Mouse (Mus musculus) heart, postnatal 36 days (tissue): Measurements from ENCODE around the gene Hoxa4. TPM values are rescaled to one million over a fixed set of nuclear protein-coding genes. Genes with fewer than 3 reads are reported as not detected.

Experiments used
- DNase-seq, 2 experiments: peaks; one replicate each; pipeline ENCODE4 v3.0.0; 2021 to 2022
- intact Hi-C: fragments of 180-260 bp; cut with DNase I; formaldehyde crosslinking; loops from one replicate; pipeline ENCODE4 v1.15.1; 2025
- total RNA-seq, 2 experiments: library from RNA; stranded (reverse); gene quantifications; 2 replicates each; pipeline ENCODE4 v1.2.3; 2021

The Hoxa4 gene
- total RNA-seq: under 1 TPM; 0.43 to 0.67 TPM

DNA sequence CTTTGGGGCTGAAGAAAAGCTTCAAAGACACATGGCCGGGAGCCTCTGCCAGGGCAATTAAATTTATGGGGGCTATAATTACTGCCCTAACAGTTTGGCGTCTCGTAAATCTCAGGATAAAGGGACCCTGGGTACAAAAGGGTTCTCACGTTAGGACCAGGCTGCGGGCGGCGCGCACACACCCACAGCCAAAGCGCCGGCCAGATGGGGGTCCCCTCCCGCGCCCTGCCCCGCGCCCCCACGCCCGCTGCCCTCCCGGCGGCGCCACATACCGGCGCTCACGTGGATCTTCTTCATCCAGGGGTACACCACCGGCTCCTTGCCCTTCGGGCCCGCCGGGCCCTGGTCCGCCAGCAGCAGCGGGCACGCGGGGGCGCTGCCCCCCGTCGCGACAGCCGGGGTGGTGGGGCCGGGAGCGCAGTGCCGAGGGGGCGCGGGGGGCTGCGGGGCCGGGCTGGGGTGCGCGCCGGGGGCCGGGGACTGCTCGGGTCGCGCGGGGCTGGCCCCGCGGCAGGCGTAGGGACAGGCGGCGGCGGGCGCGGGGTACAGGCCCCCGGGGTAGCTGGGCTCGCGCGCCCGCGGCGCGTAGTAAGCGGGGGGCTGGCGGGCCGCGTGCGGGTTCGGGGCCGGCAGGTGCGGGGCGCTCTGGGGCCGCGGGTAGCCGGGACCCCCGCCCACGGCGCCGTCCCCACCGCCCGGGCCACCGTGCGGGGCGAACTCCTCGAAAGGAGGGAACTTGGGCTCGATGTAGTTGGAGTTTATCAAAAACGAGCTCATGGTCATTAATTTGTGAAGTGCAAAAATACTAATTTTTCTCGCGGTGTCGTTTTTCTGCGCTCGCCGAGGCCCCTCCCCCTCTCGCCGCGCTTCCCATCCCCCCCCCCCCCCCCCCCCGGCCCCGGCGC is at the start of gene Hoxa4:
Hoxa4 (minus strand) TSS at position 848 of the 905 bp plus-strand sequence.
- DNase-seq: no peak
- intact Hi-C loops: loop anchor here (5.0 kb wide), 1 partner anchor 34 kb away; the partner anchor contains the start of gene Hoxa1

GRCm38 (mm10) chr6:52241001-52241621 is 49.6 kb upstream of the Hoxa4 start:
- DNase-seq: no peak
- intact Hi-C loops: no loop called here

DNA sequence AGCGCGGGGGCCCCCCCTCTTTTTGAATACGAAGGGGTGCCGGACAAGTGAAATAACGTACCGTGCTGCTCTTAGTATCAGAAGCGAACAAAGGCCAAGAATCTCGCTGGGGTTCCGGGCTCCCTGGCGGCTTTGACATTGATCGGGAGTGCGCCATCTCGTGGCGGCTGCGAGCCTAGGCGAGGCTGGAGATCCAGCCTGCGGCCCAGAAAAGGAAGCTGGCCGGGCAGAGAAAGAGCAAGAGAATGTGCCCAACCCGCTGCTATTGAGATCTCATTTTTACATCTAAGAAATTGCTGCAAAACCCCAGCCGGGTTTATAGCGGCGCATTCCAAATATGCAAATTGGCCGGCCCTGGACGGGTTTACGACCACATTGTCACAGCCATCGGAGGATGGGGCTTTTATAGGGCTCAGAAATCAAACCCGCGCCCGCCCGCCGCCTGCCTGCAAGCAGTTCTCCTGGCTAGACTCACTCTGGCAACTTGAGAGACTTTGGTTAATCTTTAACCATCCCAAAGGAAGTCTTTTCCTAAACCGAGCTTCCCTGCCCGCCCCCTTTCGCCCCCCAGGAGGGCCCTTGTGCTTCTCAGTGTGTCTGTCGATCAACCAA is 48.9 kb upstream of the Hoxa4 start, which contains the start of gene Hoxa10:
Hoxa10 (minus strand) TSS at position 466 of the 612 bp plus-strand sequence.
- peak; percentile 66 to 76 for DNase-seq
- intact Hi-C loops: no loop called here

DNA sequence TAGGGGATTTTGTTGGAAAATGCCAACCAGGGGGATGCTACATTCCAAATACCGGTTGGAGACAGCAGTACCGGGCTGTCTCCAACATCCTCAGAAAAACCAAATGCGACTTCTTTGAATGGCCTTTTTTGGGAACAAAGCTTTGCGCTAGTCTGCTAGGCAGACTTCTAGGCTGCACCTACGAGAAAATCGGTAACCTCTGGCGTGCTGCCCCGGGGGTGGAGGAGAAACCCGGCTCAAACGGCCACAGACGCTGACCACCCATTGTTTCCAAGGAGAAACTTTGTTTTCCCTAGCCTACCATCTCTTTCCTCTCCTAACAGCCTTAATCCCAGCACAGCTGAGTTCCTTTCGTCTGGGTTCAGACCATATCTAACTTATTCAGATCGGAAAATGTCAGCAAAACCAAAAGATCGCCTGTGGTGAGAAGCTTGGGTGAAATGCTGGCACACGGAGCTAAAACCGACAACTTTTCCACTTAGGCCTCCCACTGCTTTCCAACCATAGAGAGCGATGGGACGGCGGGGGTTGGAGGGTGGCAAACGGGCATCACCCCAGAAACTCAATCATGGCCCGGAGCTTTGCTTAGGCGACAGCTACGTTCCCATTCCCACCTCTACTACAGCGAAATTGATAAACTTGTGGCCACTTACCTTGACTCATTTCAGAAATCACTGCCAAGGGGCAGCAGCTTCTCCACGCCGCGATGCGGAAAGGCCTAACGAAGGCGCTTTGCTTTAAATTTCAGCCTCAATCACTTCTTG is 48.3 kb upstream of the Hoxa4 start:
- no peak for DNase-seq
- intact Hi-C loops: no loop called here

DNA sequence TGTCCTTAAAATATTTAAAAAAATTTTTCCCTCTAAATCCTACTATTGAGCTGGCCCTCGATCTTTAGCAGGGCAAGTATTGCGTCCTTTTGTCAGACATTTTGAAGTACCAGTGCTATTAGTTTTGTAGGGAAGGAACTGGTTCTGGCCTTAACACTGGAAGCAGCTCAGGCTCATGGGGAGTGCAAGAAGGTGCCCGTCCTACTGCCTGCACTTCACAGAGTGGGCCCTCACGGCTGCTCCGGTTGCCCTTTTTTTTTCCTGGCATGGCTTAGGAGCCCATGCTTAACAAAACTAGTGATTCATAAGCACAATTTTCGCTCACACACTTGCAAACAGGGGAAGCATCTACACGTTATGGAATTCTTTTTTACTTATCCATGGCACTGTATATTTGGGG is 47.4 kb upstream of the Hoxa4 start:
- no peak for DNase-seq
- intact Hi-C loops: no loop called here

- intact Hi-C loops: no loop called here
- DNase-seq: no peak
These were observed 46.6 kb upstream of the Hoxa4 start for GRCm38 (mm10) chr6:52238155-52238545.

DNA sequence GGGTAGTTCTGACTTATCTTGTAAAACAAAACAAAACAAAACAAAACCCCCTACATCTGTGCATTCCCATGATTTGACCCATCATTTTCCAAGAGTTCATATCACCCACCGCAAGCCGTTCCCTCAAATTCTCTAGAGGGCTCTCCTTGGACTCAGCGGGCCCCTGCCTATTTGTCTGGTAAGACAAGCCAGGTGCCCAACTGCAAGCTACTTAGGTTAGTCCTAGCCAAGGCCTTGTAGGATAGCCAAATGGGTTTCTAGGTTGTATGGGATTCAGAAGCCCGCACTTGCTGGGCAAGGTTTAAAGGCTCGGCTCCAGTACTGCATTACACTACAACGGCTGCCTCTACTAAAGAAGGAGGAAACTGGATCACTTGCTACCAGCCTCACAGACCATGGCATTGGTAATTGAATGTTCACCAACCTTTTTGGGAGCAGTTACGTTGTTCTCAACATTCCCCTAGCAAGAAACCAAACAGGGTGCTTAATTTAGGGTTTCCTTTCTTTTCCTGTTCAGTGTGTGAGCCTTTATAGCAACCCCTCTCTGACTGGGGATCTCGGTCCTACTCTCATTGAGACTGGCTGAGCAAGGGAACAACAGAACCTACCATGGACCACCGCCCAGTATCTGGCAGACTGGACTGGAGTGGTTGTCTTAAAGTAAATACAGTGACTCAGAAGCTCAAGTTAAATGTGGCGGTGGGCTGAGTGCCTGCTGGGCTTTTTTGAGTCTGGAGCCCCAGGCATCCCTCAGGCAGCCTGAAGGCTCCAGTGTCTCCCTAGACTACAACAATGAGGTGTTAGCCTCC is 46.0 kb upstream of the Hoxa4 start:
- no peak for DNase-seq

DNA sequence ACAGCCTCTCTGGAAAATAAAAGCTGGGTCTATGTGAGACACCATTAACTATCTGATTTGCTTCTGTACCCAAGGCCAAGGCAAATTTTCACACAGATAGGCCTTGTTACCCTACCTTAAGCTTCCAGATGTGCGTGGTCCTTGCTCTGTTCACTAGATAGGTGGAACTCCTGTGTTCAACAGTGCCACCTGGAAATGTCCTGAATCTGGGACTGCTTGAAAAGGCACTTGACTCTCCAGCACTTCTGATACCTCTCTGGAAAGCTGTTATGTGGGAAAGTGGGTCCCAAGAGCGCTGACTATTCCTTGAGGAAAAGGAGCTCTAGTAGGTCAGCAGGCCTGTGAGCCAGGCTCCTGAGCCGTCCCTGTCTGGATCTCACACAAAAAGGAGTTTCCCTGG is 45.3 kb upstream of the Hoxa4 start:
- intact Hi-C loops: no loop called here
- DNase-seq: no peak

More for the DNA sequence above, 46.0 kb upstream of the Hoxa4 start:
- intact Hi-C loops: no loop called here

- intact Hi-C loops: no loop called here
- DNase-seq: no peak
These were observed 44.3 kb upstream of the Hoxa4 start for GRCm38 (mm10) chr6:52235866-52236265.

DNA sequence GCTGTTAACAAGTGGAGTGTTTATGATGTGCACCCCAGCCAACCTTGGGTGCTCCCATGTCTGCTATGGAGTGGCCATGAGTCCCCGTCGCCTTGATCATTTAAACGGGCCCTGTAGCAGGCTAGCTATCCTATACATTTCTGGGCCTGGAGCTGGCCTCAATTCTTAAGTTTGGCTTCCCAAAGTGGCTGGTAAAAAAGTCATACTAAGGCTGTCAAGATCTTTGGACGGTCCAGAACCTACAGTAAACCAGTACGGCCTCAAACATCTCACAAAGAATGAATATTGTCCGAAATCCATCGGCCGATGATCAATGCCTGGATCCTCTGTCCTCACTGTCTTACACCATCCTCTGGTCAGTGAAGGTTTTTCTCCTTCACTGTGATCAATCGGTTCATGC is 43.7 kb upstream of the Hoxa4 start:
- intact Hi-C loops: no loop called here
- no peak for DNase-seq

DNA sequence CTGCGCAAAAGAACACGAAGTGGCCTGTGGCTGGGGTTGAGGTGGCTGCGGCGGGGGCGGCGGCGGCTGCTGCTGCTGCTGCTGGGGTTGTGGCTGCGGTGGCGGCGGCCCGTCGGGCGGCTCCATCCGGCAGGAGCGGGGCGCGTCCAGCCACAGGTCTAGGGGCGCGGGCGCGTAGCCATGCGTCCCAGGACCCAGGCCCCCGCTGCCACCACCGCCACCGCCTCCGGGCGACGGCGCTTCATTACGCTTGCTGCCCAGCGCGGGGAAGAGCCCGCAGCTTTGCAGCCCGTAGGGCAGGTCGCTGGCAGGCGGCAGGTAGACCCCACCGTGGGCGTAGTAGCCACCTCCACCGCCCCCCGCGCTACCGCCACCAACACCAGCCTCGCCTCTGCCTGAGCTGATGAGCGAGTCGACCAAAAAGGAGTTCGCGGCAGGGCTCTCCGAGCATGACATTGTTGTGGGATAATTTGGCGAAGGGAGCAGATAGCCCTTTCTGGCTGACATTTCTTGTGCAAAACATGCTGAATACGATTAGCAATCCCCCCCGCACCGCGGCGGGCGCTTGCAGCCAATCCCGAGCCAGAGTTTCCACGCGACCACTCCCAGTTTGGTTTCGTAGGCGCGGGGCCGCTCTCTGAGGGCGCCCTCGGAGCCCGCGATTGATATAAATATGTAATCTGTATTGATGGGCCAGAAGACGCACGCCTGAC is 43.0 kb upstream of the Hoxa4 start:
- DNase-seq: no peak
- intact Hi-C loops: loop anchor here (5.0 kb wide), 1 partner anchor 1057 kb away; no protein-coding TSS in a partner anchor

- DNase-seq: no peak
- intact Hi-C loops: loop anchor here (5.0 kb wide), 1 partner anchor 1056 kb away; no protein-coding TSS in a partner anchor
These were observed 42.2 kb upstream of the Hoxa4 start for GRCm38 (mm10) chr6:52233546-52234427.

DNA sequence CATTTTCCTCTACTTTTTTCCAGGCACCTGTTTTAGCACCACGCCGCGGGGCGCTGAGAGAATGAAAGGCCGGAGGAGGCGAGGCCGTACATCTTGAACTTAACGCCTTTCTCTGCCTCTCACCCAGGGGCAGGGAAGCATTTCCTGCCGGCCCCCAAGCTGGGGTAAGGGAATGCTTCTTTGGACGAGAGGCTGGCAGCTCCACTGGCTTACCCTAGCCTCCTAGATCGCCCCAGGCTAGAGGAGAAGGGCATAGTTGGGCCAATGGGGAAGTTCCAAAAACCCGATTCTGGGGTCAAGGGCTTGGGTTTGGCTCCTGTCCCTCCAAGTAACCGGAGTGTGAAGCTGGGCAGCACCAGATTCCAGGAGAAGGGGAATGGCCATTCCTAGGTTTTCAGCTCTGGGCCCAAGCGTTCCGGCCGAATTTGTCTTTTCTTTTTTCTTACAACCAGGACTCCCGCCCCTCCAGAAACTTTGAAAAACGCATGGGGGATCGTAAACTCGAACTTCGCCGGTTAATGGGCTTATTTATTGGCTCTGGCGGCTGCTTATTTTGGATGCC is 41.5 kb upstream of the Hoxa4 start:
- intact Hi-C loops: loop anchor here (5.0 kb wide), 1 partner anchor 1056 kb away; no protein-coding TSS in a partner anchor
- no peak for DNase-seq

DNA sequence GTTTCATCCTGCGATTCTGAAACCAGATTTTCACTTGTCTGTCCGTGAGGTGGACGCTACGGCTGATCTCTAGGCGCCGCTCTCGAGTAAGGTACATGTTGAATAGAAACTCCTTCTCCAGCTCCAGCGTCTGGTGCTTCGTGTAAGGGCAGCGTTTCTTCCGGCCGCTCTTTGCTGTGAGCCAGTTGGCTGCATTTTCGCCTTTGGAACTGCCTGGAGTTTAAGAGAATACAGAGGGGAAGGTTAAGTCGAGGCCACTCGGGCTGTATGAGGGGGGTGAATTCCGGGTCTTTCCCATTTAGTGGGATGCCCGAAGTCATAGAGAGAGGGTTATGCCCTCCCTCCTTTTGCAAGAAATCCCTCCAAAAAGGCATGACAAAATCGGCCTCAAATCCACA is 41.0 kb upstream of the Hoxa4 start:
- no peak for DNase-seq
- intact Hi-C loops: loop anchor here (5.0 kb wide), 1 partner anchor 1055 kb away; no protein-coding TSS in a partner anchor

- no peak for DNase-seq
- intact Hi-C loops: loop anchor here (5.0 kb wide), 1 partner anchor 1055 kb away; no protein-coding TSS in a partner anchor
These were observed 40.5 kb upstream of the Hoxa4 start for GRCm38 (mm10) chr6:52231885-52232567.

- intact Hi-C loops: loop anchor here (5.0 kb wide), 1 partner anchor 1053 kb away; no protein-coding TSS in a partner anchor
- no peak for DNase-seq
These were observed 39.1 kb upstream of the Hoxa4 start, which contains the start of gene Hoxa9 for GRCm38 (mm10) chr6:52230516-52231165. Hoxa9 (minus strand) TSS chr6:52231089.
